Mouse (Mus musculus) frontal cortex, adult 2 months (tissue): ENCODE data around the gene Pcyt1a. TPM values are rescaled to one million over a fixed set of nuclear protein-coding genes. Genes with fewer than 3 reads are reported as not detected.
"Not testable (repeated sequence)": the region's sequence is repeated elsewhere in the genome, so short reads cannot be mapped to it uniquely, and the experiment has no call there.

ENCODE experiments used
- DNase-seq, 2 experiments: peaks; one replicate each; pipeline ENCODE4 v3.0.0; 2022; ENCODE audit warnings: low spot score in 1 of 2; ENCODE audit errors: extremely low spot score in 1 of 2
- polyA plus RNA-seq: library from polyadenylated mRNA; depleted of rRNA; stranded (reverse); fragments of >200 nt; gene quantifications from 2 replicates; pipeline ENCODE4 v1.2.3, GENCODE M21; 2012

The Pcyt1a gene
- polyA plus RNA-seq, 1 experiment = 24.5 TPM

DNA sequence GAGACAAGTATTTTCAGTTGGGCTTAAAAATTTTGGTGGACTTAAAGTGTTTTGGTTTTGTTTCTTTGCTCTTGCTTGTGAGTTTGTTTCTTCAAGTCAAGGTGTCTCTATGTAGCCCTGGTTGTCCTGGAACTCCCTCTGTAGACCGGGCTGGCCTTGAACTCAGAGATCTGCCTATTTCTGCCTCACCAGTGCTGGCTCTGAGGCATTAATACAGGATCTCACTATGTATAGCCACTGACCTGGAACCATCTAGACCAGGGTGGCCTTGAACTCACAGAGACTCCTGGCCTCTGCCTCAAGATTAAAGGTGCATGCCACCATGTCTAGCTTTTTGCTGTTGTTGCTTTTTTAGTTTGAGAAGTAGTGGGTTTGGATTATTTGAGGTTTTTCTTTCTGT is 1.2 kb downstream of the Pcyt1a start:
- DNase-seq = no peak

- DNase-seq = no peak
Measured at GRCm38 (mm10) chr16:32433138-32433537, 2.4 kb downstream of the Pcyt1a start.

DNA sequence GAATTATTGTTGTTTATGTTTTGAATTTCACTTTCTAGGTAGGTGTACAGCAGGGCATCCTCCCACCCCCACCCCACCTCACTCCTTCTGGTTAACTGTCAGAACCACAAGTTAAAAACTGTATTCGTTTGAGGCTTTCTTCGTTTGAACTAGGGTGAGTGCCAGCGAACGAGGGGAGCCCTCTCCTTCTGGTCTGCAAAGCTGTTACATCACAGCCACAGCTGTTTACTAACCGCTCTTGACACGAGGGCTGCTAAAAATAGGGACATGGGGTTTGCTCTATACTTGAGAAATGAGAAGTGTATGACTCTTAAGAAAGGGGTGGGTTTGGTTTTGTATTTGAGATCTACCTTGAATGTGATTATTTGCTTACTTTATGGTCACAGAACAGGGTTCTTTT is 3.3 kb downstream of the Pcyt1a start:
- DNase-seq = peak in 1 of 2 experiments; percentile 17

GRCm38 (mm10) chr16:32434691-32435090 is 4.0 kb downstream of the Pcyt1a start:
- no peak for DNase-seq

- DNase-seq = no peak
Measured at GRCm38 (mm10) chr16:32436657-32437056, 5.9 kb downstream of the Pcyt1a start.

- no peak for DNase-seq
Measured at GRCm38 (mm10) chr16:32437266-32437665, 6.5 kb downstream of the Pcyt1a start.

GRCm38 (mm10) chr16:32441432-32441831 is 10.7 kb downstream of the Pcyt1a start:
- DNase-seq = no peak

- not testable (repeated sequence) for DNase-seq
Measured at GRCm38 (mm10) chr16:32444615-32445014, 13.9 kb downstream of the Pcyt1a start.

- no peak for DNase-seq
Measured at GRCm38 (mm10) chr16:32445558-32445957, 14.8 kb downstream of the Pcyt1a start.

- no peak for DNase-seq
Measured at GRCm38 (mm10) chr16:32446563-32447138, 15.9 kb downstream of the Pcyt1a start.

DNA sequence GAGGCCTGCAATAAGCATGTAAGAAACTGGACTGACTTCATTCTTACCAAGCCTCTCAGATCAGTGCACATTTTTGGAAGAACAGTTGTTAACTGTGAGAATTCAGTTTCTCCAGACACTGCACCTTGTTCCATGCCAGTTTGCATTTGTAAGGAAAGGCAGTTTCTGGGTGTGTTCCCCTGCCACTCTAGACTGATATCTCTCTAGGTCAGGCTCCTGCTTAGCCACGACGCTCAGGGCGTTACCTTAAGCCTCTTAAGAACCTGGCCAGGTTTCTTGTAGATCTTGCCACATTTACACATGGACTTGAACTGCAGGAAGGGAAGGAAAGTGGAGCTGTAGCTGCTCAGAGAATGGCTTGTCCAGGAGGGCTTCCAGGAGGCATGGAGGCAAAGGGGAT is 18.9 kb downstream of the Pcyt1a start:
- no peak for DNase-seq

DNA sequence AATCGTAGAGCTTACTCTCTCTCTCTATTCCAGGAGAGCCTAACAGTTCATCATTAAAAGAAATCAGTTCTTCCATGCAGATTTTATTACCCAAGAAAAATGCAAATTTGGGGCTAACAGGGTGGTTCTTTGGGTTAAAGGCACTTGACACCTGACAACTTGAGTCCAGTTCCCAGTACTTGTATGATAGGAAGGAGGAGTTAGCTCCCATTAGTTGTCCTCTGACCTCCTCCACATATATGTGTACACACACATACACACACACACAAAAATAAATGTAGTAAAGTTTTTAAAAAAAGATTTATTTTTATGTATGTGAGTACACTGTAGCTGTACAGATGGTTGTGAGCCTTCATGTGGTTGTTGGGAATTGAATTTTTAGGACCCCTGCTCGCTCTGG is 19.4 kb downstream of the Pcyt1a start:
- DNase-seq = no peak

- DNase-seq = no peak
Measured at GRCm38 (mm10) chr16:32453102-32453501, 22.4 kb downstream of the Pcyt1a start.

DNA sequence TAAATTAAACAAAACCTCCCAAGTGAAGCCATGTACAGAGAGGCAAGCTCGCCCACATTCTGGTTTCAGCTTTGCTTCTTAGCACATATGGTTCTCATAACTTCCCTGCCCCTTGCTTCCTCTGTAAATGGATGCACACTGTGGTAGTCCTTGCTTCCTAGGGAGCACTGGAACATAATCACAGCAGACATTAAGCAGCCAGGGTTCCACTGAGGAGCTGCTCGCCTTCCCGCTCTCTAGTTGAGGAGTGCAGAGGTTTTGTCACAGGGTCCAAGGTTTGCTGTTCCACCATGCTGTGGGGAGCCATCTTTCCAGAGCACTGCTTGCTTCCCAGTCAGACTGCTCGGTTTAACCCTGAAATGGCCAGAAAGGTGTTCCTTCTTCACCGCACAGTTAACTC is 23.9 kb downstream of the Pcyt1a start:
- no peak for DNase-seq

DNA sequence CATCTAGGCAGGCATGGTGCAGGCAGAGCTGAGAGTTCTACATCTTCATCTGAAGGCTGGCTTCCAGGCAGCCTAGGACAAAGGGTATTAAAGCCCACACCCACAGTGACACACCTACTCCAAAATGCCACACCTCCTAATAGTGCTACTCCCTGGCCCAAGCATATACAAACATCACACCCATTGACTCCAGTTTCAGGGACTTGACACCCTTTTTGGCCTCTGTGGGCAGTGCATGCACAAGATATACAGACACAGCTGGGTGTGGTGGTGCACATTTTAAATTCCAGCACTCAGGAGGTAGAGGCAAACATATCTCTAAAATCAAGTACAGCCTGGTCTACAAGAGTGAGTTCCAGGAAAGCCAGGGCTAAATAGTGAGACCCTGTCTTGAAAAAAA is 25.4 kb downstream of the Pcyt1a start:
- no peak for DNase-seq

- no peak for DNase-seq
Measured at GRCm38 (mm10) chr16:32456761-32457160, 26.0 kb downstream of the Pcyt1a start.

- peak in 1 of 2 experiments; percentile 58 for DNase-seq
Measured at GRCm38 (mm10) chr16:32457589-32458386, 27.1 kb downstream of the Pcyt1a start.

DNA sequence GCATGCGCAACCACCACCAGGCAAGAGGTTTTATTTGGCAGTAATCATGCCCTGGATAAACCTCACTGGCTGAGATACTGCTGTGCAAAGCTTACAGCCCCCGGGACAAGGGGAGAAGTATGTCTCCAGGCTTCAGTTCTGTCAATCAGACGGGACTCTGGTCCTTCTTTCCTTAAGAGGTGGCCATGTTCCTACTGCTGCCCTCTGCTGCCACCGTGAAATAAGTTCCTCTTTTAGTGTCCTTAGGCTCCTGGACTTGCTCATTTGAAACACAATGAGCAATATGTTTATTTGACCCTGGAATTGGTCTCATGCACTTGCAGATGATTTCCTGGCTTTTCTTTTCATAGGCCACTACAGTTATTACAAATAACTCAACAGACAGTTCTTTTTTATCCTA is 29.8 kb downstream of the Pcyt1a start:
- no peak for DNase-seq

- no peak for DNase-seq
Measured at GRCm38 (mm10) chr16:32461713-32462112, 31.0 kb downstream of the Pcyt1a start.

- DNase-seq = no peak
Measured at GRCm38 (mm10) chr16:32462950-32463349, 32.2 kb downstream of the Pcyt1a start.

DNA sequence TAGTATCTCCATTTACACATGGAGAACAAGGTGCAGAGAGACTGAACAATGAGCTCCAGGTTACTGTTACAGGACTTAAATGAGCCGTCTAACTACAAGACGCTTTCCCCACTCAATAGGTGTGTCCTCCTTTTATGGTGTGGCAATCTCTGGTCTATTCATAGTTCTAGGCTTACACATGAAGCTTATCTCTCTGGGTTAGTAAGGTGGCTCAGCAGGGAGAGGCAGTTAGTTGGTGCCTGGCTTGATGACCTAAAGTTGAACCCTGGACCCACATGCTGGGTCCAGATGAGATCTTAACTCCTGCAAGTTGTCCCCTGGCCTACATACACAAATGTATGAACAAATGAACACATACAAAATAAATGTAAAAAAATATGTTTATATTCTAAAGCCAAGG is 32.7 kb downstream of the Pcyt1a start:
- DNase-seq = no peak

GRCm38 (mm10) chr16:32464908-32465307 is 34.2 kb downstream of the Pcyt1a start:
- no peak for DNase-seq
